Comparison of ENCODE assay signal across 8 mouse cellular contexts in genomic region chr19:57274286-57274685, GRCm38 (mm10). TPM values are rescaled to one million over a fixed set of nuclear protein-coding genes. Genes with fewer than 3 reads are reported as not detected.
DNase-seq lines count a peak whose midpoint lies in the region; ATAC-seq and TF ChIP-seq lines count a peak whose summit lies in the region.

No protein-coding gene starts in this region.

- no peaks in the 10 kb centered on the region for H3K9me3 ChIP-seq in forebrain, postnatal 0 days (ENCODE audit: low read length)
- no peaks in the 10 kb centered on the region for H3K9me3 ChIP-seq in liver, embryonic 15.5 days (replicated peaks)

- TF ChIP-seq CTCF in forebrain, postnatal 0 days (IDR thresholded peaks at IDR 0.05; ENCODE audit: low read depth) = no peak

- intact Hi-C loops in left cerebral cortex, postnatal 10 days (cut with DNase I) = no loop called here

- WGBS in forebrain, postnatal 0 days = 36% methylated on average over 12 of the region's 12 CpGs
- WGBS in liver, embryonic 15.5 days (ENCODE audit: insufficient replicate concordance) = 37% methylated on average over 12 of the region's 12 CpGs

- peak; percentile 31 to 56 for DNase-seq in left cerebral cortex, adult 18-20 months (ENCODE audit: low spot score in 2 of 2)
- no peak for DNase-seq in left cerebral cortex, postnatal 10 days (ENCODE audit: extremely low spot score in 1 of 2, low spot score in 2 of 2)
- DNase-seq in cerebellum, adult 9-11 months = peak; percentile 65
- no peak for DNase-seq in forebrain, postnatal 0 days
- no peak for DNase-seq in Muller cell, postnatal 12 days (ENCODE audit: inconsistent ontology term)
- DNase-seq in yolk sac, embryonic 10.5 days (ENCODE audit: low spot score) = no peak
- no peak for DNase-seq in frontal cortex, postnatal 10 days (ENCODE audit: low spot score in 2 of 2)

- no peak overlapping the region for H3K9ac ChIP-seq in forebrain, postnatal 0 days
- H3K9ac ChIP-seq in liver, embryonic 15.5 days = no peak overlapping the region

- H3K4me2 ChIP-seq in forebrain, postnatal 0 days (ENCODE audit: low read depth) = peak overlapping the region; percentile 41
- H3K4me2 ChIP-seq in liver, embryonic 15.5 days = peak overlapping the region; percentile 40

- no peak for ATAC-seq in forebrain, postnatal 0 days
- no peak for ATAC-seq in liver, embryonic 15.5 days (ENCODE audit: insufficient read depth)

- H3K4me1 ChIP-seq in forebrain, postnatal 0 days (ENCODE audit: insufficient read depth) = peaks cover 10% of the 10 kb centered on the region
- H3K4me1 ChIP-seq in liver, embryonic 15.5 days (replicated peaks) = peaks cover 23% of the 10 kb centered on the region; the same call in 1 of the 2 replicates

- H3K27me3 ChIP-seq in forebrain, postnatal 0 days (ENCODE audit: insufficient read depth, low read length) = no peaks in the 10 kb centered on the region
- no peaks in the 10 kb centered on the region for H3K27me3 ChIP-seq in liver, embryonic 15.5 days

- H3K4me3 ChIP-seq in forebrain, postnatal 0 days (ENCODE audit: low read depth, low read length) = no peak overlapping the region
- no peak overlapping the region; the same call in 1 of the 2 replicates for H3K4me3 ChIP-seq in liver, embryonic 15.5 days (replicated peaks)

- H3K27ac ChIP-seq in forebrain, postnatal 0 days (ENCODE audit: low read depth, low read length) = 0 out of 2 replicates have a peak overlapping the region, but pooled peaks have one; percentile 10
- peak overlapping the region; percentile 76; the same call in 1 of the 2 replicates for H3K27ac ChIP-seq in liver, embryonic 15.5 days (replicated peaks)

- no peaks in the 10 kb centered on the region for H3K36me3 ChIP-seq in forebrain, postnatal 0 days (ENCODE audit: insufficient read depth)
- H3K36me3 ChIP-seq in liver, embryonic 15.5 days (replicated peaks) = no peaks in the 10 kb centered on the region

RNA-seq across cellular contexts. Expression of gene Ablim1, which starts 40.4 kb away (rescaled TPM):
- 100 to 1,000 TPM; 115 to 119 TPM for total RNA-seq in left cerebral cortex, adult 18-20 months (2021)
- 100 to 1,000 TPM; 126 to 136 TPM for total RNA-seq in left cerebral cortex, postnatal 10 days (2021)
- 76.9 and 78.5 TPM in 2 replicates for total RNA-seq in forebrain, postnatal 0 days (2014; rRNA removed)
- 46.2 and 47.8 TPM in 2 replicates for polyA plus RNA-seq in forebrain, postnatal 0 days (2015; fragmentation: Nextera tagmentation; extraction: Ambion mirVana)
- polyA plus RNA-seq in liver, embryonic 15.5 days (2015; fragmentation: Nextera tagmentation; extraction: Ambion mirVana) = 9.5 and 11.3 TPM in 2 replicates

Comparison
In these comparisons a context has a peak if more than half of its experiments do, and no peak if none do; other contexts are left out.
1. DNase-seq: peak in left cerebral cortex, adult 18-20 months (2 of 2) and cerebellum, adult 9-11 months (single experiment); none in left cerebral cortex, postnatal 10 days (0 of 2), forebrain, postnatal 0 days (single experiment), Muller cell, postnatal 12 days (single experiment), yolk sac, embryonic 10.5 days (single experiment) and frontal cortex, postnatal 10 days (0 of 2).